15 mouse cellular contexts compared by ENCODE assay signal in genomic region chr19:53191867-53192487, GRCm38 (mm10). TPM values are rescaled to one million over a fixed set of nuclear protein-coding genes. Genes with fewer than 3 reads are reported as not detected.
DNase-seq lines count a peak whose midpoint lies in the region; ATAC-seq and TF ChIP-seq lines count a peak whose summit lies in the region.
"Had no signal": no experiment of that assay in that cellular context is flagged by ENCODE, and none has a peak within 500 bp of the region (broad histone marks: within the 10 kb centered on the region; RNA-seq: fewer than 3 reads in every experiment).

No protein-coding gene starts in this region.

- no peak for DNase-seq in heart, postnatal 4 days
- DNase-seq in embryonic facial prominence, embryonic 14.5 days (ENCODE audit: low spot score), result peak; percentile 44
- peak; percentile 45 for DNase-seq in heart, postnatal 0 days (ENCODE audit: low spot score)
- DNase-seq in cerebellum, postnatal 4 days (ENCODE audit: low spot score in 2 of 2), result no peak
- DNase-seq in urinary bladder, postnatal 25 days (ENCODE audit: low spot score), result no peak
- DNase-seq: adrenal gland, postnatal 25 days; cerebellum, postnatal 36 days; kidney, postnatal 10 days; layer of hippocampus, adult 9-11 months; right cerebral cortex, postnatal 25 days had no signal

- ATAC-seq in heart, embryonic 11.5 days (replicated peaks; ENCODE audit: insufficient number of reproducible peaks, low FRiP score, low TSS enrichment), result no peak
- ATAC-seq in embryonic facial prominence, embryonic 14.5 days (ENCODE audit: low read depth), result no peak
- ATAC-seq in heart, postnatal 0 days (ENCODE audit: insufficient read depth, low read depth), result no peak
- ATAC-seq in megakaryocyte-erythroid progenitor cell, adult 5-6 weeks (replicated peaks; ENCODE audit: low FRiP score, low TSS enrichment, poor library complexity, severe bottlenecking), result peak; percentile 62
- no peak for ATAC-seq in forebrain, embryonic 16.5 days

- no peaks in the 10 kb centered on the region for H3K9me3 ChIP-seq in heart, embryonic 11.5 days (replicated peaks; ENCODE audit: control insufficient read depth, low read length)
- no peaks in the 10 kb centered on the region for H3K9me3 ChIP-seq in embryonic facial prominence, embryonic 14.5 days (ENCODE audit: control insufficient read depth, low read length)
- no peaks in the 10 kb centered on the region for H3K9me3 ChIP-seq in heart, postnatal 0 days (replicated peaks; ENCODE audit: control insufficient read depth, low read length)
- H3K9me3 ChIP-seq in forebrain, embryonic 16.5 days (ENCODE audit: control insufficient read depth, low read length), result no peaks in the 10 kb centered on the region
- H3K9me3 ChIP-seq: lung, embryonic 15.5 days; midbrain, embryonic 10.5 days had no signal

- no peaks in the 10 kb centered on the region for H3K27me3 ChIP-seq in heart, embryonic 11.5 days (ENCODE audit: control insufficient read depth, insufficient read depth, low read length)
- no peaks in the 10 kb centered on the region for H3K27me3 ChIP-seq in embryonic facial prominence, embryonic 14.5 days (replicated peaks; ENCODE audit: control insufficient read depth, insufficient read depth, low read length)
- no peaks in the 10 kb centered on the region for H3K27me3 ChIP-seq in heart, postnatal 0 days (ENCODE audit: control insufficient read depth, insufficient read depth, low read length)
- no peaks in the 10 kb centered on the region for H3K27me3 ChIP-seq in forebrain, embryonic 16.5 days (replicated peaks; ENCODE audit: control insufficient read depth, insufficient read depth, low read length)
- H3K27me3 ChIP-seq: lung, embryonic 15.5 days had no signal

- H3K9ac ChIP-seq in heart, embryonic 11.5 days (ENCODE audit: low read depth, low read length), result no peak overlapping the region
- no peak overlapping the region for H3K9ac ChIP-seq in embryonic facial prominence, embryonic 14.5 days (ENCODE audit: low read depth, low read length)
- no peak overlapping the region for H3K9ac ChIP-seq in heart, postnatal 0 days (replicated peaks; ENCODE audit: low read depth, low read length)
- H3K9ac ChIP-seq in forebrain, embryonic 16.5 days (replicated peaks; ENCODE audit: low read depth, low read length), result no peak overlapping the region
- H3K9ac ChIP-seq: lung, embryonic 15.5 days had no signal

- H3K36me3 ChIP-seq in heart, embryonic 11.5 days (ENCODE audit: control insufficient read depth, insufficient read depth, low read length), result no peaks in the 10 kb centered on the region
- H3K36me3 ChIP-seq in embryonic facial prominence, embryonic 14.5 days (ENCODE audit: control insufficient read depth, insufficient read depth, low read length), result no peaks in the 10 kb centered on the region
- H3K36me3 ChIP-seq in heart, postnatal 0 days (replicated peaks; ENCODE audit: control insufficient read depth, insufficient read depth, low read length), result no peaks in the 10 kb centered on the region
- H3K36me3 ChIP-seq in forebrain, embryonic 16.5 days (ENCODE audit: control insufficient read depth, insufficient read depth), result no peaks in the 10 kb centered on the region; the same call in 1 of the 2 replicates
- H3K36me3 ChIP-seq: lung, embryonic 15.5 days had no signal

- H3K27ac ChIP-seq in heart, embryonic 11.5 days (ENCODE audit: low read depth, low read length), result peak overlapping the region; percentile 78
- H3K27ac ChIP-seq in embryonic facial prominence, embryonic 14.5 days (replicated peaks; ENCODE audit: low read depth, low read length), result no peak overlapping the region
- H3K27ac ChIP-seq in heart, postnatal 0 days (ENCODE audit: low read depth), result peak overlapping the region; percentile 81
- H3K27ac ChIP-seq in forebrain, embryonic 16.5 days (ENCODE audit: low read length), result no peak overlapping the region
- H3K27ac ChIP-seq: lung, embryonic 15.5 days; midbrain, embryonic 10.5 days had no signal

- WGBS in heart, embryonic 11.5 days (ENCODE audit: insufficient replicate concordance), result 28% methylated on average over 6 of the region's 6 CpGs
- 28% methylated on average over 6 of the region's 6 CpGs for WGBS in embryonic facial prominence, embryonic 14.5 days
- 11% methylated on average over 6 of the region's 6 CpGs for WGBS in heart, postnatal 0 days
- 79% methylated on average over 6 of the region's 6 CpGs for WGBS in forebrain, embryonic 16.5 days

- no peak for TF ChIP-seq EP300 in heart, postnatal 0 days (IDR thresholded peaks at IDR 0.05; ENCODE audit: low read depth)

- H3K4me3 ChIP-seq in heart, embryonic 11.5 days (ENCODE audit: low read depth, low read length), result no peak overlapping the region
- H3K4me3 ChIP-seq in embryonic facial prominence, embryonic 14.5 days (ENCODE audit: low read depth, low read length), result no peak overlapping the region
- H3K4me3 ChIP-seq in heart, postnatal 0 days (ENCODE audit: low read depth, low read length), result no peak overlapping the region
- H3K4me3 ChIP-seq in forebrain, embryonic 16.5 days (replicated peaks; ENCODE audit: low read length), result no peak overlapping the region
- H3K4me3 ChIP-seq: lung, embryonic 15.5 days; midbrain, embryonic 10.5 days had no signal

- H3K4me2 ChIP-seq in heart, embryonic 11.5 days, result peak overlapping the region; percentile 22; the same call in 1 of the 2 replicates
- H3K4me2 ChIP-seq in embryonic facial prominence, embryonic 14.5 days (ENCODE audit: low read depth, low read length), result no peak overlapping the region
- H3K4me2 ChIP-seq in heart, postnatal 0 days (ENCODE audit: low read depth, low read length), result 0 out of 2 replicates have a peak overlapping the region, but pooled peaks have one; percentile 24
- no peak overlapping the region for H3K4me2 ChIP-seq in forebrain, embryonic 16.5 days (ENCODE audit: low read length)
- H3K4me2 ChIP-seq: lung, embryonic 15.5 days had no signal

- TF ChIP-seq CTCF in heart, postnatal 0 days (IDR thresholded peaks at IDR 0.05; ENCODE audit: low read depth), result no peak

- H3K4me1 ChIP-seq in heart, embryonic 11.5 days (ENCODE audit: control insufficient read depth, insufficient read depth, low read length), result peaks cover 65% of the 10 kb centered on the region
- H3K4me1 ChIP-seq in embryonic facial prominence, embryonic 14.5 days (ENCODE audit: control insufficient read depth, insufficient read depth, low read length), result peaks cover 22% of the 10 kb centered on the region; the same call in 1 of the 2 replicates
- H3K4me1 ChIP-seq in heart, postnatal 0 days (ENCODE audit: control insufficient read depth, insufficient read depth), result peaks cover 76% of the 10 kb centered on the region
- H3K4me1 ChIP-seq in forebrain, embryonic 16.5 days (replicated peaks; ENCODE audit: control insufficient read depth, insufficient read depth, low read length), result peaks cover 10% of the 10 kb centered on the region; the same call in 1 of the 2 replicates

RNA-seq across cellular contexts. Expression of gene Add3, which starts 51.7 kb away (rescaled TPM):
- 133 and 152 TPM in 2 replicates for polyA plus RNA-seq in heart, embryonic 11.5 days (2014; fragmentation: Nextera tagmentation; extraction: Ambion mirVana)
- 100 to 1,000 TPM in 1 of 2 experiments, 10 to 100 TPM in 1; 99.0 to 102 TPM for total RNA-seq in heart, postnatal 4 days (2021)
- polyA plus RNA-seq in embryonic facial prominence, embryonic 14.5 days (2014; fragmentation: Nextera tagmentation; extraction: Ambion mirVana), result 76.2 and 89.1 TPM in 2 replicates
- 62.1 and 78.8 TPM in 2 replicates for total RNA-seq in heart, postnatal 0 days (2014; rRNA removed; ENCODE audit: low replicate concordance)
- 81.2 and 82.9 TPM in 2 replicates for polyA plus RNA-seq in heart, postnatal 0 days (2015; fragmentation: Nextera tagmentation; extraction: Ambion mirVana)
- total RNA-seq in megakaryocyte-erythroid progenitor cell, adult 5-6 weeks (2014; fragmentation: Nextera tagmentation), result 21.4 and 29.3 TPM in 2 replicates
- 37.2 and 52.9 TPM in 2 replicates for total RNA-seq in megakaryocyte-erythroid progenitor cell, adult 5-6 weeks (2017)
- 30.6 and 36.6 TPM in 2 replicates for polyA plus RNA-seq in forebrain, embryonic 16.5 days (2015; fragmentation: Nextera tagmentation; extraction: Ambion mirVana)

Comparison
In these comparisons a context has a peak if more than half of its experiments do, and no peak if none do; other contexts are left out.
1. DNase-seq: peak in embryonic facial prominence, embryonic 14.5 days (single experiment) and heart, postnatal 0 days (single experiment); none in heart, postnatal 4 days (single experiment), cerebellum, postnatal 4 days (0 of 2) and urinary bladder, postnatal 25 days (single experiment).
2. H3K27ac ChIP-seq: peak in heart, embryonic 11.5 days (single experiment) and heart, postnatal 0 days (single experiment); none in embryonic facial prominence, embryonic 14.5 days (single experiment) and forebrain, embryonic 16.5 days (single experiment).
3. H3K4me2 ChIP-seq: peak in heart, embryonic 11.5 days (single experiment) and heart, postnatal 0 days (single experiment); none in embryonic facial prominence, embryonic 14.5 days (single experiment) and forebrain, embryonic 16.5 days (single experiment).